In genomic region chr11:100047193-100047592, GRCm38 (mm10) we compare ENCODE assay signal across 50 mouse cellular contexts. TPM values are rescaled to one million over a fixed set of nuclear protein-coding genes. Genes with fewer than 3 reads are reported as not detected.
"Had no signal": no experiment of that assay in that cellular context is flagged by ENCODE, and none has a peak within 500 bp of the region (broad histone marks: within the 10 kb centered on the region; RNA-seq: fewer than 3 reads in every experiment).

No protein-coding gene starts in this region.

- DNase-seq: heart, postnatal 10 days; heart, postnatal 14 days; heart, postnatal 36 days; heart, postnatal 4 days; kidney, adult 11 months; kidney, adult 18-20 months; kidney, adult 2 months; kidney, adult 8-10 months; kidney, adult 9 months; kidney, postnatal 10 days; kidney, postnatal 14 days; kidney, postnatal 25 days; kidney, postnatal 36 days; kidney, postnatal 4 days; layer of hippocampus, adult 9-11 months; layer of hippocampus, postnatal 36 days had no signal

- H3K4me1 ChIP-seq: heart, embryonic 10.5 days; hindbrain, embryonic 10.5 days; hindbrain, embryonic 12.5 days; hindbrain, embryonic 13.5 days; hindbrain, embryonic 15.5 days; kidney, embryonic 15.5 days had no signal

- ATAC-seq: hindbrain, embryonic 16.5 days; hindbrain, postnatal 0 days; inflammation-experienced regulatory T-cells, adult 6 months had no signal

- H3K27me3 ChIP-seq: heart, embryonic 12.5 days; heart, embryonic 13.5 days; heart, embryonic 15.5 days; hindbrain, embryonic 12.5 days; hindbrain, embryonic 13.5 days; hindbrain, embryonic 15.5 days; kidney, embryonic 15.5 days had no signal

- H3K9me3 ChIP-seq: heart, embryonic 10.5 days; heart, embryonic 12.5 days; heart, embryonic 13.5 days; heart, embryonic 15.5 days; hindbrain, embryonic 10.5 days; hindbrain, embryonic 12.5 days; hindbrain, embryonic 13.5 days; hindbrain, embryonic 15.5 days; kidney, embryonic 15.5 days had no signal

- H3K4me3 ChIP-seq: heart, embryonic 10.5 days; heart, embryonic 12.5 days; heart, embryonic 13.5 days; heart, embryonic 15.5 days; hindbrain, embryonic 10.5 days; hindbrain, embryonic 12.5 days; hindbrain, embryonic 13.5 days; hindbrain, embryonic 15.5 days; kidney, embryonic 15.5 days; layer of hippocampus, adult 2 months; left cerebral cortex, adult 2 months had no signal

- H3K4me2 ChIP-seq: heart, embryonic 11.5 days; hindbrain, embryonic 12.5 days; hindbrain, embryonic 13.5 days; hindbrain, embryonic 14.5 days; hindbrain, embryonic 15.5 days; kidney, embryonic 15.5 days had no signal

- H3K27ac ChIP-seq: heart, embryonic 10.5 days; heart, embryonic 13.5 days; heart, embryonic 15.5 days; hindbrain, embryonic 10.5 days; hindbrain, embryonic 12.5 days; hindbrain, embryonic 13.5 days; hindbrain, embryonic 14.5 days; hindbrain, embryonic 15.5 days; hindbrain, postnatal 0 days; kidney, embryonic 15.5 days; kidney, postnatal 0 days; layer of hippocampus, adult 2 months; left cerebral cortex, adult 2 months had no signal

- H3K9ac ChIP-seq: heart, embryonic 12.5 days; heart, embryonic 13.5 days; heart, embryonic 15.5 days; hindbrain, embryonic 12.5 days; hindbrain, embryonic 13.5 days; hindbrain, embryonic 14.5 days; hindbrain, embryonic 15.5 days; kidney, embryonic 15.5 days had no signal

- H3K36me3 ChIP-seq: heart, embryonic 10.5 days; heart, embryonic 12.5 days; heart, embryonic 13.5 days; heart, embryonic 15.5 days; hindbrain, embryonic 10.5 days; hindbrain, embryonic 12.5 days; hindbrain, embryonic 13.5 days; hindbrain, embryonic 15.5 days; kidney, embryonic 15.5 days had no signal

RNA-seq across cellular contexts. Expression of gene Krt31, which starts 3.2 kb away (rescaled TPM):
- total RNA-seq: heart, postnatal 10 days; heart, postnatal 14 days; heart, postnatal 25 days; heart, postnatal 36 days; heart, postnatal 4 days; hematopoietic stem cell, adult 5-6 weeks; hindbrain, postnatal 0 days; layer of hippocampus, adult 18-20 months; layer of hippocampus, adult 2 months; layer of hippocampus, adult 8-10 months; layer of hippocampus, postnatal 10 days; layer of hippocampus, postnatal 14 days; layer of hippocampus, postnatal 25 days; layer of hippocampus, postnatal 36 days; left cerebral cortex, adult 18-20 months; left cerebral cortex, adult 2 months; left cerebral cortex, adult 8-10 months had no signal
- polyA plus RNA-seq: heart, embryonic 10.5 days; heart, embryonic 11.5 days; heart, embryonic 12.5 days; heart, embryonic 13.5 days; heart, embryonic 14.5 days; heart, embryonic 15.5 days; heart, postnatal 0 days; hindbrain, embryonic 10.5 days; hindbrain, embryonic 11.5 days; hindbrain, embryonic 12.5 days; hindbrain, embryonic 13.5 days; hindbrain, embryonic 14.5 days; hindbrain, embryonic 15.5 days; hindbrain, embryonic 16.5 days; hindbrain, postnatal 0 days; inflammation-experienced regulatory T-cells, adult 6 months; intestine, embryonic 14.5 days; kidney, adult 2 months; kidney, embryonic 14.5 days; kidney, embryonic 15.5 days; kidney, embryonic 16.5 days; kidney, postnatal 0 days had no signal

RNA-seq across cellular contexts. Expression of gene Krt34, which starts 5.8 kb away (rescaled TPM):
- total RNA-seq: heart, postnatal 10 days; heart, postnatal 14 days; heart, postnatal 25 days; heart, postnatal 36 days; heart, postnatal 4 days; hematopoietic stem cell, adult 5-6 weeks; hindbrain, postnatal 0 days; layer of hippocampus, adult 18-20 months; layer of hippocampus, adult 2 months; layer of hippocampus, adult 8-10 months; layer of hippocampus, postnatal 10 days; layer of hippocampus, postnatal 14 days; layer of hippocampus, postnatal 25 days; layer of hippocampus, postnatal 36 days; left cerebral cortex, adult 18-20 months; left cerebral cortex, adult 2 months; left cerebral cortex, adult 8-10 months had no signal
- polyA plus RNA-seq: heart, embryonic 10.5 days; heart, embryonic 11.5 days; heart, embryonic 12.5 days; heart, embryonic 13.5 days; heart, embryonic 14.5 days; heart, embryonic 15.5 days; heart, embryonic 16.5 days; heart, postnatal 0 days; hindbrain, embryonic 10.5 days; hindbrain, embryonic 11.5 days; hindbrain, embryonic 12.5 days; hindbrain, embryonic 13.5 days; hindbrain, embryonic 14.5 days; hindbrain, embryonic 15.5 days; hindbrain, embryonic 16.5 days; hindbrain, postnatal 0 days; inflammation-experienced regulatory T-cells, adult 6 months; intestine, embryonic 14.5 days; kidney, adult 2 months; kidney, embryonic 14.5 days; kidney, embryonic 15.5 days; kidney, embryonic 16.5 days; kidney, postnatal 0 days; large intestine, adult 2 months had no signal

RNA-seq across cellular contexts. Expression of gene Krt33b, which starts 17.5 kb away (rescaled TPM):
- total RNA-seq: heart, postnatal 10 days; heart, postnatal 14 days; heart, postnatal 25 days; heart, postnatal 36 days; heart, postnatal 4 days; hematopoietic stem cell, adult 5-6 weeks; hindbrain, postnatal 0 days; layer of hippocampus, adult 18-20 months; layer of hippocampus, adult 2 months; layer of hippocampus, adult 8-10 months; layer of hippocampus, postnatal 10 days; layer of hippocampus, postnatal 14 days; layer of hippocampus, postnatal 25 days; layer of hippocampus, postnatal 36 days; left cerebral cortex, adult 18-20 months; left cerebral cortex, adult 2 months; left cerebral cortex, adult 8-10 months had no signal
- polyA plus RNA-seq: heart, embryonic 10.5 days; heart, embryonic 11.5 days; heart, embryonic 12.5 days; heart, embryonic 13.5 days; heart, embryonic 14.5 days; heart, embryonic 15.5 days; heart, embryonic 16.5 days; heart, postnatal 0 days; hindbrain, embryonic 10.5 days; hindbrain, embryonic 11.5 days; hindbrain, embryonic 12.5 days; hindbrain, embryonic 13.5 days; hindbrain, embryonic 14.5 days; hindbrain, embryonic 15.5 days; inflammation-experienced regulatory T-cells, adult 6 months; intestine, embryonic 14.5 days; kidney, adult 2 months; kidney, embryonic 14.5 days; kidney, embryonic 15.5 days; kidney, postnatal 0 days; large intestine, adult 2 months had no signal

RNA-seq across cellular contexts. Expression of gene Krt33a, which starts 31.2 kb away (rescaled TPM):
- total RNA-seq: heart, postnatal 10 days; heart, postnatal 14 days; heart, postnatal 25 days; heart, postnatal 36 days; heart, postnatal 4 days; hematopoietic stem cell, adult 5-6 weeks; hindbrain, postnatal 0 days; layer of hippocampus, adult 18-20 months; layer of hippocampus, adult 2 months; layer of hippocampus, adult 8-10 months; layer of hippocampus, postnatal 10 days; layer of hippocampus, postnatal 14 days; layer of hippocampus, postnatal 25 days; layer of hippocampus, postnatal 36 days; left cerebral cortex, adult 18-20 months; left cerebral cortex, adult 2 months; left cerebral cortex, adult 8-10 months had no signal
- polyA plus RNA-seq: heart, embryonic 10.5 days; heart, embryonic 11.5 days; heart, embryonic 12.5 days; heart, embryonic 13.5 days; heart, embryonic 14.5 days; heart, embryonic 15.5 days; heart, embryonic 16.5 days; heart, postnatal 0 days; hindbrain, embryonic 10.5 days; hindbrain, embryonic 11.5 days; hindbrain, embryonic 12.5 days; hindbrain, embryonic 13.5 days; hindbrain, embryonic 14.5 days; hindbrain, embryonic 15.5 days; hindbrain, embryonic 16.5 days; hindbrain, postnatal 0 days; inflammation-experienced regulatory T-cells, adult 6 months; intestine, embryonic 14.5 days; kidney, adult 2 months; kidney, embryonic 14.5 days; kidney, embryonic 15.5 days; kidney, embryonic 16.5 days; kidney, postnatal 0 days; large intestine, adult 2 months had no signal

RNA-seq across cellular contexts. Expression of gene Krt32, which starts 40.8 kb away (rescaled TPM):
- total RNA-seq: heart, postnatal 10 days; heart, postnatal 14 days; heart, postnatal 25 days; heart, postnatal 36 days; heart, postnatal 4 days; hematopoietic stem cell, adult 5-6 weeks; hindbrain, postnatal 0 days; layer of hippocampus, adult 18-20 months; layer of hippocampus, adult 2 months; layer of hippocampus, adult 8-10 months; layer of hippocampus, postnatal 10 days; layer of hippocampus, postnatal 14 days; layer of hippocampus, postnatal 25 days; layer of hippocampus, postnatal 36 days; left cerebral cortex, adult 18-20 months; left cerebral cortex, adult 2 months; left cerebral cortex, adult 8-10 months had no signal
- polyA plus RNA-seq: heart, embryonic 10.5 days; heart, embryonic 11.5 days; heart, embryonic 12.5 days; heart, embryonic 13.5 days; heart, embryonic 14.5 days; heart, embryonic 15.5 days; heart, embryonic 16.5 days; heart, postnatal 0 days; hindbrain, embryonic 10.5 days; hindbrain, embryonic 11.5 days; hindbrain, embryonic 12.5 days; hindbrain, embryonic 13.5 days; hindbrain, embryonic 14.5 days; hindbrain, embryonic 15.5 days; hindbrain, embryonic 16.5 days; hindbrain, postnatal 0 days; inflammation-experienced regulatory T-cells, adult 6 months; intestine, embryonic 14.5 days; kidney, adult 2 months; kidney, embryonic 14.5 days; kidney, embryonic 15.5 days; kidney, embryonic 16.5 days; kidney, postnatal 0 days had no signal
